Mouse (Mus musculus) ES-Bruce4 (cell line): ENCODE data around the gene BC029722.

Source experiments
- CTCF ChIP-seq: IDR thresholded peaks from one replicate; pipeline ENCODE4 v1.8.1; 2011; ENCODE audit warnings: low read depth, low read length
- EP300 ChIP-seq: IDR thresholded peaks from 2 replicates; pipeline ENCODE4 v1.6.1; 2011; ENCODE audit warnings: low read depth, low read length; ENCODE audit not compliant: insufficient read depth
- POLR2A ChIP-seq: IDR thresholded peaks from one replicate; pipeline ENCODE4 v1.8.1; 2011; ENCODE audit warnings: low read length; ENCODE audit not compliant: insufficient read depth

DNA sequence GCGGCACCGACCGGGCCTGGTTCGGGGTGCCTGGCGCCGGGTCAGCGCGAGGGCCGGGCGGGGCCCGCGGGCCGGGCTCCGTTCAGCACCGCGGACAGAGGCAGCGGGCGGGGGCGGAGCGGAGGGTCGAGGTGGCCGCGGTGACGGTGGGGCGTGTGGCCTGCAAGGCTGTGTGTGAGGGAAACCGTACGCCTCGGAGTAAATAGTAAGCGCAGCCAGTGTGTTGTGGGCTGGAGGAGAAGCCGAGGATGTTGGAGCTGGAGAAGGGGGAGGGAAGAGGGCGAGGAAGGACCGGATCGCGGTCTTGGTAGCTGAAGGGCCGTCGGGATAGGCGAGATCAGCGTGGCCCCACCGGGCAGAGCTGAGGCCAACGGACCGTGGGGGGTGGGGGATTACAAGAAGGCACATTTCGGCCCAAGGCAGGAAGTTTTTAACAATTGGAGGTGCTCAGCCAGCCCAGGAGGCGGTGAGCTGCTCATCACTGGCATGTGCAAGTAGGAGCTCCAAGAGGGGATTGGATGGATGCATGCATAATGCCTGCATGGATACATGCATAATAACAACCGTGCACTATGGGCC, 43.5 kb downstream of the BC029722 start:
- no peak for TF ChIP-seq POLR2A
- no peak for TF ChIP-seq CTCF
- TF ChIP-seq EP300: no peak
